Mouse (Mus musculus) layer of hippocampus, adult 18-20 months (tissue): ENCODE measurements around the gene Gria4. TPM values are rescaled to one million over a fixed set of nuclear protein-coding genes. Genes with fewer than 3 reads are reported as not detected.
"Not testable (repeated sequence)": the region's sequence is repeated elsewhere in the genome, so short reads cannot be mapped to it uniquely, and the experiment has no call there.

Source experiments
- DNase-seq, 2 experiments: peaks; one replicate each; pipeline ENCODE4 v3.0.0; 2022; ENCODE audit warnings: low spot score in 2 of 2
- long read RNA-seq: library from polyadenylated mRNA; stranded (forward); transcript quantifications from one replicate; pipeline ENCODE4 v2.0.0, GENCODE M21; 2021
- total RNA-seq, 2 experiments: library from RNA; stranded (reverse); gene quantifications; 2 replicates each; pipeline ENCODE4 v1.2.3; 2021

Gene Gria4
- 10 to 100 TPM; 52.0 to 52.1 TPM for total RNA-seq
- long read RNA-seq, full-length matches to known transcripts, result 30 of 53 reads
- long read RNA-seq, partial matches to known transcripts, result 17 of 53 reads
- long read RNA-seq, other reads (novel, unspliced or antisense), result 6 of 53 reads

- DNase-seq, result peak; percentile 78 to 79
Measured at GRCm38 (mm10) chr9:4795544-4796288, at the start of gene Gria4. Gene Gria4, minus strand, starts transcription at chr9:4796234.

GRCm38 (mm10) chr9:4810941-4811340 lies 14.9 kb upstream of the Gria4 start:
- DNase-seq, result not testable (repeated sequence)

- no peak for DNase-seq
Measured at GRCm38 (mm10) chr9:4803151-4803755, 7.2 kb upstream of the Gria4 start.

GRCm38 (mm10) chr9:4797396-4797795 lies 1.4 kb upstream of the Gria4 start:
- no peak for DNase-seq

GRCm38 (mm10) chr9:4796289-4796645 lies 233 bp upstream of the Gria4 start:
- DNase-seq, result no peak

- peak in 1 of 2 experiments; percentile 7 for DNase-seq
Measured at GRCm38 (mm10) chr9:4795075-4795474, 959 bp downstream of the Gria4 start.

GRCm38 (mm10) chr9:4794411-4794810 lies 1.6 kb downstream of the Gria4 start:
- DNase-seq, result peak in 1 of 2 experiments; percentile 12

- DNase-seq, result not testable (repeated sequence)
Measured at GRCm38 (mm10) chr9:4749407-4749806, 46.6 kb downstream of the Gria4 start.

- peak in 1 of 2 experiments; percentile 10 for DNase-seq
Measured at GRCm38 (mm10) chr9:4714086-4714485, 81.9 kb downstream of the Gria4 start.

- DNase-seq, result no peak
Measured at GRCm38 (mm10) chr9:4712367-4712766, 83.7 kb downstream of the Gria4 start.

- no peak for DNase-seq
Measured at GRCm38 (mm10) chr9:4687149-4687548, 108.9 kb downstream of the Gria4 start.

GRCm38 (mm10) chr9:4680244-4680643 lies 115.8 kb downstream of the Gria4 start:
- DNase-seq, result peak in 1 of 2 experiments; percentile 30

GRCm38 (mm10) chr9:4679099-4679498 lies 116.9 kb downstream of the Gria4 start:
- DNase-seq, result no peak

- DNase-seq, result no peak
Measured at GRCm38 (mm10) chr9:4665691-4666090, 130.3 kb downstream of the Gria4 start.

GRCm38 (mm10) chr9:4662421-4662820 lies 133.6 kb downstream of the Gria4 start:
- DNase-seq, result no peak

- DNase-seq, result no peak
Measured at GRCm38 (mm10) chr9:4658951-4659350, 137.1 kb downstream of the Gria4 start.

- no peak for DNase-seq
Measured at GRCm38 (mm10) chr9:4654333-4654732, 141.7 kb downstream of the Gria4 start.

- DNase-seq, result peak; percentile 43 to 66
Measured at GRCm38 (mm10) chr9:4639192-4639900, 156.7 kb downstream of the Gria4 start.

GRCm38 (mm10) chr9:4631910-4632309 lies 164.1 kb downstream of the Gria4 start:
- DNase-seq, result no peak

- no peak for DNase-seq
Measured at GRCm38 (mm10) chr9:4615286-4615685, 180.7 kb downstream of the Gria4 start.

- DNase-seq, result peak in 1 of 2 experiments; percentile 6
Measured at GRCm38 (mm10) chr9:4605354-4605753, 190.7 kb downstream of the Gria4 start.

GRCm38 (mm10) chr9:4604236-4604635 lies 191.8 kb downstream of the Gria4 start:
- no peak for DNase-seq
